8 mouse cellular contexts compared by ENCODE assay signal in genomic region chr16:77013427-77014320, GRCm38 (mm10). TPM values are rescaled to one million over a fixed set of nuclear protein-coding genes. Genes with fewer than 3 reads are reported as not detected.
DNase-seq lines count a peak whose midpoint lies in the region; ATAC-seq and TF ChIP-seq lines count a peak whose summit lies in the region.

TSS of gene Usp25 (plus strand) at chr16:77013706.

- DNase-seq in ES-E14 (ENCODE audit: low read depth, low spot score) = peak; percentile 73
- peak; percentile 91 to 92 for DNase-seq in cerebellum, adult 18-20 months
- peak; percentile 85 for DNase-seq in heart, postnatal 25 days (ENCODE audit: low spot score)
- peak; percentile 78 to 81 for DNase-seq in layer of hippocampus, adult 2 months (ENCODE audit: low spot score in 2 of 2)
- DNase-seq in lung, embryonic 14.5 days = peak; percentile 90
- peak; percentile 88 to 90 for DNase-seq in thymus, adult 18-20 months

- under 1% methylated on average over 91 of the region's 126 CpGs for WGBS in forebrain, embryonic 16.5 days
- under 1% methylated on average over 74 of the region's 126 CpGs for WGBS in lung, embryonic 14.5 days

- no peaks in the 10 kb centered on the region for H3K27me3 ChIP-seq in forebrain, embryonic 16.5 days (replicated peaks; ENCODE audit: control insufficient read depth, insufficient read depth, low read length)
- no peaks in the 10 kb centered on the region for H3K27me3 ChIP-seq in lung, embryonic 14.5 days (ENCODE audit: insufficient read depth, low read length)

- H3K4me1 ChIP-seq in ES-E14 (ENCODE audit: control insufficient read depth in 2 of 2, insufficient read depth in 2 of 2, low read length in 2 of 2, poor library complexity in 1 of 2) = no peaks in the 10 kb centered on the region
- peaks cover 14% of the 10 kb centered on the region for H3K4me1 ChIP-seq in forebrain, embryonic 16.5 days (replicated peaks; ENCODE audit: control insufficient read depth, insufficient read depth, low read length)
- peaks cover 14% of the 10 kb centered on the region; the same call in 1 of the 2 replicates for H3K4me1 ChIP-seq in lung, embryonic 14.5 days (ENCODE audit: insufficient read depth)

- TF ChIP-seq CTCF in layer of hippocampus, adult 2 months (conservative IDR thresholded peaks at IDR 0.05) = peak; percentile 25
- TF ChIP-seq CTCF in lung, embryonic 14.5 days (IDR thresholded peaks at IDR 0.05; ENCODE audit: low read depth) = peak; percentile 31

- intact Hi-C loops in heart, postnatal 25 days (cut with DNase I) = loop anchor here (2.0 to 10.0 kb wide), 2 partner anchors 15 to 639 kb away; partner anchors contain the start of gene Nrip1

- peak within 1 kb of the TSS; percentile 81 for H3K4me2 ChIP-seq in forebrain, embryonic 16.5 days (ENCODE audit: low read length)
- H3K4me2 ChIP-seq in lung, embryonic 14.5 days = peak within 1 kb of the TSS; percentile 83

- peak within 1 kb of the TSS; percentile 76 for H3K9ac ChIP-seq in ES-E14 (ENCODE audit: insufficient read depth, low read depth, low read length, poor library complexity, severe bottlenecking)
- peak within 1 kb of the TSS; percentile 80 for H3K9ac ChIP-seq in forebrain, embryonic 16.5 days (replicated peaks; ENCODE audit: low read depth, low read length)
- H3K9ac ChIP-seq in lung, embryonic 14.5 days = peak within 1 kb of the TSS; percentile 94

- peak; percentile 92 for ATAC-seq in forebrain, embryonic 16.5 days
- ATAC-seq in lung, embryonic 14.5 days (ENCODE audit: insufficient read depth) = peak; percentile 97
- ATAC-seq in neutrophil, adult 5-6 weeks (ENCODE audit: extremely low read depth, insufficient number of reproducible peaks, low FRiP score, poor library complexity, severe bottlenecking) = peak; percentile 94

- H3K9me3 ChIP-seq in ES-E14 (ENCODE audit: control insufficient read depth, insufficient read depth, low read depth, low read length) = no peaks in the 10 kb centered on the region
- no peaks in the 10 kb centered on the region for H3K9me3 ChIP-seq in forebrain, embryonic 16.5 days (ENCODE audit: control insufficient read depth, low read length)
- H3K9me3 ChIP-seq in lung, embryonic 14.5 days (ENCODE audit: low read depth, low read length) = no peaks in the 10 kb centered on the region

- H3K4me3 ChIP-seq in ES-E14 (ENCODE audit: insufficient read depth in 1 of 2, low read depth in 1 of 2, low read length in 2 of 2, poor library complexity in 1 of 2, severe bottlenecking in 1 of 2) = peak within 1 kb of the TSS; percentile 78 to 88
- peak within 1 kb of the TSS; percentile 77 for H3K4me3 ChIP-seq in forebrain, embryonic 16.5 days (replicated peaks; ENCODE audit: low read length)
- peak within 1 kb of the TSS; percentile 78 for H3K4me3 ChIP-seq in layer of hippocampus, adult 2 months
- peak within 1 kb of the TSS; percentile 85 for H3K4me3 ChIP-seq in lung, embryonic 14.5 days (ENCODE audit: low read depth, low read length)

- in situ Hi-C loops in ES-E14 (cut with MboI; ENCODE audit: low sequenced_read_pairs in 2 of 2, unreplicated experiment in 2 of 2) = no loop called here

- H3K36me3 ChIP-seq in ES-E14 (ENCODE audit: control insufficient read depth, insufficient read depth, low read length, poor library complexity, severe bottlenecking) = no peaks in the 10 kb centered on the region
- no peaks in the 10 kb centered on the region for H3K36me3 ChIP-seq in forebrain, embryonic 16.5 days (ENCODE audit: control insufficient read depth, insufficient read depth)
- H3K36me3 ChIP-seq in lung, embryonic 14.5 days (ENCODE audit: insufficient read depth) = no peaks in the 10 kb centered on the region

- no peak within 1 kb of the TSS for H3K27ac ChIP-seq in ES-E14 (ENCODE audit: insufficient read depth, low read depth, low read length, poor library complexity, severe bottlenecking)
- peak within 1 kb of the TSS; percentile 56 for H3K27ac ChIP-seq in forebrain, embryonic 16.5 days (ENCODE audit: low read length)
- peak within 1 kb of the TSS; percentile 91 for H3K27ac ChIP-seq in layer of hippocampus, adult 2 months
- H3K27ac ChIP-seq in lung, embryonic 14.5 days (ENCODE audit: low read depth) = peak within 1 kb of the TSS; percentile 91

TF ChIP-seq in ES-E14, 5 proteins besides CTCF, POLR2A, EP300 and RAD21:
- no peak for TF ChIP-seq ZNF384 (IDR thresholded peaks at IDR 0.05; ENCODE audit: low read depth, low read length)
- no peak for TF ChIP-seq HCFC1 (IDR thresholded peaks at IDR 0.05; ENCODE audit: borderline replicate concordance, insufficient read depth, low read length)
TF ChIP-seq in ES-E14: peak in this region for 0.

RNA-seq across cellular contexts. Expression of gene Usp25, which starts in this region (rescaled TPM):
- total RNA-seq in ES-E14 (2012; rRNA removed) = 7.2 and 8.6 TPM in 2 replicates
- 10.9 and 11.2 TPM in 2 replicates for polyA plus RNA-seq in forebrain, embryonic 16.5 days (2015; fragmentation: Nextera tagmentation; extraction: Ambion mirVana)
- 10 to 100 TPM; 78.2 to 83.5 TPM for total RNA-seq in heart, postnatal 25 days (2021)
- 10 to 100 TPM; 29.8 to 36.6 TPM for total RNA-seq in layer of hippocampus, adult 2 months (2021)
- polyA plus RNA-seq in lung, embryonic 14.5 days (2014; fragmentation: Nextera tagmentation; extraction: Ambion mirVana) = 25.8 and 26.4 TPM in 2 replicates
- total RNA-seq in neutrophil, adult 5-6 weeks (2017) = 148 and 151 TPM in 2 replicates
